Mouse (Mus musculus): ENCODE measurements at regions not wholly inside any gene's neighbourhood (a gene's known extent, or its start where the extent isn't known, plus 50 kb on each side); places are given as distances from the start of the nearest gene placed in this dataset.

GRCm38 (mm10) chr11:65322877-65323440 lies 53.2 kb upstream of the Myocd start:
- no peak for TF ChIP-seq CTCF (IDR thresholded peaks at IDR 0.05; ENCODE audit: low read depth)
- Histone ChIP-seq H3K36me3 (ENCODE audit: insufficient read depth, low read length) (no peaks in the 10 kb centered on the region), H3K4me3 (replicated peaks; ENCODE audit: low read depth, low read length) (no peak overlapping the region), H3K4me2 (ENCODE audit: low read length) (no peak overlapping the region), H3K4me1 (replicated peaks; ENCODE audit: insufficient read depth, low read length) (no peaks in the 10 kb centered on the region), H3K27me3 (ENCODE audit: insufficient read depth, low read length) (no peaks in the 10 kb centered on the region), H3K9ac (ENCODE audit: low read depth, low read length) (no peak overlapping the region), H3K27ac (no peak overlapping the region), H3K9me3 (replicated peaks; ENCODE audit: low read length) (no peaks in the 10 kb centered on the region)
- ATAC-seq (replicated peaks; ENCODE audit: low FRiP score, low read depth): no peak
- no peak for DNase-seq (ENCODE audit: low spot score)
- 59% methylated on average over 4 of the region's 4 CpGs for WGBS
